Mouse (Mus musculus) heart, adult 2 months (tissue): Measurements from ENCODE around the gene Rnf126. TPM values are rescaled to one million over a fixed set of nuclear protein-coding genes. Genes with fewer than 3 reads are reported as not detected.

Source experiments
- DNase-seq, 2 experiments: peaks; one replicate each; pipeline ENCODE4 v3.0.0; 2021
- H3K27ac ChIP-seq: fragments of 200-600 bp; 2 replicates; pipeline ENCODE4 v1.8.1; 2022
- H3K27me3 ChIP-seq: fragments of 200-500 bp; 2 replicates; pipeline ENCODE4 v1.6.1; 2012; ENCODE audit warnings: mild to moderate bottlenecking, low read length, inconsistent platforms, mixed read lengths; ENCODE audit not compliant: control insufficient read depth, insufficient read depth
- H3K36me3 ChIP-seq: fragments of 200-500 bp; 2 replicates; pipeline ENCODE4 v1.6.1; 2012; ENCODE audit warnings: low read length, inconsistent platforms; ENCODE audit not compliant: control insufficient read depth, insufficient read depth
- H3K4me1 ChIP-seq: fragments of 200-500 bp; 2 replicates; pipeline ENCODE4 v1.6.1; 2011; ENCODE audit warnings: low read length; ENCODE audit not compliant: control insufficient read depth, insufficient read depth
- H3K4me3 ChIP-seq: fragments of 200-600 bp; 2 replicates; pipeline ENCODE4 v1.8.1; 2022
- H3K79me2 ChIP-seq: fragments of 200-500 bp; replicated peaks from 2 replicates; pipeline ENCODE4 v1.6.1; 2012; ENCODE audit warnings: mild to moderate bottlenecking, inconsistent platforms, low read length, moderate library complexity, mixed read lengths; ENCODE audit not compliant: control insufficient read depth, insufficient read depth
- H3K9ac ChIP-seq: fragments of 200-500 bp; 2 replicates; pipeline ENCODE4 v1.6.1; 2012; ENCODE audit warnings: low read depth, mild to moderate bottlenecking, control low read depth, inconsistent platforms, low read length, mixed read lengths
- CTCF ChIP-seq: fragments of 200-600 bp; IDR thresholded peaks from 2 replicates; pipeline ENCODE4 v1.8.1; 2022; ENCODE audit warnings: antibody characterized with exemption, mild to moderate bottlenecking, moderate library complexity
- EP300 ChIP-seq: fragments of 200-500 bp; IDR thresholded peaks from 2 replicates; pipeline ENCODE4 v1.6.1; 2011; ENCODE audit warnings: low read depth, low read length, control low read depth; ENCODE audit not compliant: insufficient read depth
- POLR2A ChIP-seq: fragments of 200-500 bp; IDR thresholded peaks from 2 replicates; pipeline ENCODE4 v1.6.1; 2011; ENCODE audit warnings: mild to moderate bottlenecking, low read depth, low read length, control low read depth; ENCODE audit not compliant: insufficient read depth
- WGBS: fragments of 180-500 bp; shearing (Covaris S2); methylation state at CpG from one replicate; pipeline ENCODE4 v1.1.7; 2018; 5-methylcytosine and 5-hydroxymethylcytosine counted together
- intact Hi-C: fragments of 180-260 bp; cut with DNase I; formaldehyde crosslinking; loops from one replicate; pipeline ENCODE4 v1.15.1; 2025
- polyA plus RNA-seq: library from polyadenylated mRNA; depleted of rRNA; stranded (reverse); fragments of >200 nt; gene quantifications from 2 replicates; pipeline ENCODE4 v1.2.3, GENCODE M21; 2012
- total RNA-seq, 2 experiments: library from RNA; stranded (reverse); gene quantifications; 2 replicates each; pipeline ENCODE4 v1.2.3; 2021

Rnf126 gene
- total and polyA plus RNA-seq, 3 experiments = 22.9 to 48.0 (median 23.6) TPM

DNA sequence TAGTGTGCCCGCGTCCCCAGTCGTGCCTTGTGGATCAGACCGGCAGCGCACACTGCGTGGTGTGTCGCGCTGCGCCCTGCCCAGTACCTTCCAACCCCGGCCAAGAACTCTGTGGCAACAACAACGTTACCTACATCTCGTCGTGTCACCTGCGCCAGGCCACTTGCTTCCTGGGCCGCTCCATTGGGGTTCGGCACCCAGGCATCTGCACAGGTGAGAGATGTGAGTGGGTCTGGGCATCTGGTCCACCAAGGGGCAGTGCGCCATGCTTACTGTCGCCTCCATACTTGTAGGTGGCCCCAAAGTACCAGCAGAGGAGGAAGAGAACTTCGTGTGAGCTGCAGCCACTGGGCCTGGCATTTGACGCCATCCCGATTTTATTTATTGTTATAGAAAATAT, 14.4 kb upstream of the Rnf126 start:
- Histone ChIP-seq H3K9ac (no peak overlapping the region), H3K4me1 (peaks cover 4% of the 10 kb centered on the region), H3K27me3 (no peaks in the 10 kb centered on the region), H3K4me3 (no peak overlapping the region), H3K79me2 (no peaks in the 10 kb centered on the region), H3K27ac (no peak overlapping the region), H3K36me3 (no peaks in the 10 kb centered on the region)
- WGBS = 49% methylated on average over 21 of the region's 21 CpGs
- TF ChIP-seq POLR2A (no peak), EP300 (no peak)
- intact Hi-C loops = loop anchor here (5.0 kb wide), 2 partner anchors 36 to 74 kb away; no protein-coding TSS in a partner anchor
- DNase-seq = peak in 1 of 2 experiments; percentile 21

DNA sequence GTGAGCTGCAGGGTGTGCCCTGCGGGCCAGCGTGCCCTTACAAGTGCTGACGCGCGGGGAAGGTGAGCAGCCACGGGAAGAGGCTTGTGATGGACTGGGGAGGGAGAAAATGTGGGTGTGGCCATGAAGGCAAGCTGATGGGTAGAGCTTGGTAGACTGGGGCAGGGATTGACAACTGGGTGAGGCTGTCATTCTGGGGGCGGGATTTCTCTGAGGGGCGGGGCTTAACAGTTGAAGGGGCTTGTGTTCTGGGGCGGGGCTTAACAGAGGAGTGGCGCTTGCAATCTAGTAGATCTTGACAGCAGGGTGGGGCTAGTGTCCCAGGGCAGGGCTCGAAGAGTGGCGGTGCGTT, 13.9 kb upstream of the Rnf126 start:
- Histone ChIP-seq H3K27ac (no peak overlapping the region; the same call in 1 of the 2 replicates), H3K79me2 (no peaks in the 10 kb centered on the region), H3K9ac (peak overlapping the region; percentile 25; the same call in 1 of the 2 replicates), H3K27me3 (no peaks in the 10 kb centered on the region), H3K4me1 (peaks cover 4% of the 10 kb centered on the region), H3K36me3 (no peaks in the 10 kb centered on the region), H3K4me3 (peak overlapping the region; percentile 49)
- intact Hi-C loops = loop anchor here (5.0 kb wide), 2 partner anchors 37 to 73 kb away; no protein-coding TSS in a partner anchor
- TF ChIP-seq EP300 = no peak
- TF ChIP-seq POLR2A = no peak
- no peak for TF ChIP-seq CTCF
- no peak for DNase-seq
- WGBS = 3% methylated on average over 13 of the region's 13 CpGs

GRCm38 (mm10) chr10:79779784-79780663, 13.3 kb upstream of the Rnf126 start:
- Histone ChIP-seq H3K79me2 (no peaks in the 10 kb centered on the region), H3K27me3 (no peaks in the 10 kb centered on the region), H3K9ac (peak overlapping the region; percentile 63), H3K27ac (no peak overlapping the region; the same call in 1 of the 2 replicates), H3K4me1 (peaks cover 4% of the 10 kb centered on the region), H3K4me3 (peak overlapping the region; percentile 49), H3K36me3 (no peaks in the 10 kb centered on the region)
- WGBS = 3% methylated on average over 55 of the region's 55 CpGs
- DNase-seq = peak; percentile 94
- intact Hi-C loops = loop anchor here (5.0 kb wide), 2 partner anchors 37 to 73 kb away; no protein-coding TSS in a partner anchor
- TF ChIP-seq CTCF (peak; percentile 80), POLR2A (no peak), EP300 (0 out of 2 replicates have a peak, but pooled peaks have one; percentile 41)

GRCm38 (mm10) chr10:79779193-79779592, 12.4 kb upstream of the Rnf126 start:
- WGBS = 35% methylated on average over 2 of the region's 2 CpGs

GRCm38 (mm10) chr10:79778006-79778405, 11.3 kb upstream of the Rnf126 start:
- Histone ChIP-seq H3K36me3 (no peaks in the 10 kb centered on the region), H3K27me3 (no peaks in the 10 kb centered on the region), H3K27ac (no peak overlapping the region; the same call in 1 of the 2 replicates), H3K9ac (no peak overlapping the region; the same call in 1 of the 2 replicates), H3K4me3 (no peak overlapping the region; the same call in 1 of the 2 replicates), H3K4me1 (peaks cover 4% of the 10 kb centered on the region), H3K79me2 (no peaks in the 10 kb centered on the region)
- TF ChIP-seq EP300 = no peak
- TF ChIP-seq POLR2A = no peak
- TF ChIP-seq CTCF = no peak
- intact Hi-C loops = no loop called here
- WGBS = 8% methylated on average over 15 of the region's 15 CpGs
- peak; percentile 56 to 63 for DNase-seq

More at GRCm38 (mm10) chr10:79779193-79779592, 12.4 kb upstream of the Rnf126 start:
- Histone ChIP-seq H3K36me3 (no peaks in the 10 kb centered on the region), H3K9ac (no peak overlapping the region), H3K4me1 (peaks cover 4% of the 10 kb centered on the region), H3K4me3 (no peak overlapping the region), H3K27me3 (no peaks in the 10 kb centered on the region), H3K27ac (no peak overlapping the region), H3K79me2 (no peaks in the 10 kb centered on the region)
- no peak for DNase-seq
- TF ChIP-seq EP300 (no peak), CTCF (no peak), POLR2A (no peak)
- intact Hi-C loops = no loop called here

DNA sequence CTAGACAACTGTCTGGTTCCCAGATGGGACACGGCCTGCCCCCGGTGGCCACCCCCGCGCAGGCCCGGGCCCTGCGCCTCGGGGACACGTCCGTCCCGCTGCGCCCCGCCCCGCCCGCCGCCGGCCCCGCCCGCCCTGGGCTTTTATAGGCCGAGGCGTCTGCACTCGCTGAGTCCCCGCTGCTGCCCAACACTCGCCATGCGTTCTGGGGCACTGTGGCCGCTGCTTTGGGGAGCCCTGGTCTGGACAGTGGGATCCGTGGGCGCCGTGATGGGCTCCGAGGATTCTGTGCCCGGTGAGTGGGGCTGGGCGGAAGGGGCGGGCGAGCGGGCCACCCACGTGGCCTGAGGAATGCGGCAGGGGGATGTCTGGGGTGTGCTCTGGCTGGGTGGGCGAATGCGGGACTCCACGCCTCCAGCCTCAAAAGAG, 10.4 kb upstream of the Rnf126 start, which contains the start of gene Fstl3:
Gene Fstl3, plus strand, starts transcription at position 170 of the 429 bp plus-strand sequence.
- intact Hi-C loops = no loop called here
- peak; percentile 48 to 59 for DNase-seq
- Histone ChIP-seq H3K27ac (peak within 1 kb of the TSS; percentile 17), H3K9ac (peak within 1 kb of the TSS; percentile 71), H3K4me1 (peaks cover 4% of the 10 kb centered on the region), H3K27me3 (no peaks in the 10 kb centered on the region), H3K4me3 (peak within 1 kb of the TSS; percentile 34; the same call in 1 of the 2 replicates), H3K79me2 (no peaks in the 10 kb centered on the region), H3K36me3 (no peaks in the 10 kb centered on the region)
- 6% methylated on average over 39 of the region's 39 CpGs for whole genome bisulfite sequencing
- no peak for TF ChIP-seq EP300
- no peak for TF ChIP-seq POLR2A
- TF ChIP-seq CTCF = no peak
